Mouse (Mus musculus) effector memory CD4-positive, alpha-beta T cell, adult 5 months (primary cell): Measurements from ENCODE around the gene Fn1. TPM values are rescaled to one million over a fixed set of nuclear protein-coding genes. Genes with fewer than 3 reads are reported as not detected.

Experiments
- polyA plus RNA-seq: library from polyadenylated mRNA; unstranded; fragments of 100-300 nt; shearing (Covaris generic); gene quantifications from one replicate; pipeline ENCODE4 v1.2.1, GENCODE M21; 2017

Fn1 gene
- 0.32 TPM for polyA plus RNA-seq

DNA sequence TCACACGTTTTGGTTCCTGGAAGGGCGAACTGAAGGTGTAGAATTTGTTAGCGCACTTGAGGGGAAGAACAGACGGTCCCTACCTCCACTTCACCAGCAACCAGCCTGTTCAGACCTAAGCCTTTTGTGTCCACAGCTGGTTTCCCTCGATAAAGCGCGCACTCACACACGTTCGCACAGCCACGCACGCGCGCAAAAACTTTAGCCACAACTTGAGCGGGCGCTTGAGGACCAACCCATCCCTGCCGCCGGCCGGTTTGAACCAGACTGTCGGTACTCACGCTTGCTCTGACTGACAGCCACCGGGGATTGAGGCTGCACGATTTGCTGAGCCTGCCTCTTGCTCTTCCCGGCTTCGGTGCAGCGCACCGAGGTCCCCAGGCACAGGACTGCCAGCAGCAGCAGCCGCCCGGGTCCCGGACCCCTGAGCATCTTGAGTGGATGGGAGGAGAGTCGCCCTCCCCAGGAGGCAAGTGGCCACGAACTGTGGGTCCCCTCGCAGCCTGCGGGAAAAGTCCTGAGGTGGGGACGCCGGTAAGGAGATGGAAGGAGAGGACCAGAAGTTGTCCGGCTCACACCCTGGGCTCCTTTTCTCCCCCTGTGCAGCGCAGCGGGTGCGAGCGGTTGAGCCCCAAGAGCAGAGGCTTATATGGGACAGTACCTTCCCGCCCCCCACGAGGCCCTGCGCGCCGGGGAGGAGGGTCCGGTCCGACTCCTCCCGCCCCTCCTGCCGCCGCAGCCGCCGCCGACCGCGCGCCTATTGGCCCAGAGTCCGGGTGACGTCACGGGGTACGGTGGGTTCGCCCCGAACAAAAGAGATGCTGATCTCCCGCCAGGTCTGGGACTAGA lies at the start of gene Fn1:
Gene Fn1, minus strand, starts transcription at position 650 of the 849 bp plus-strand sequence.

GRCm38 (mm10) chr1:71556688-71557612 lies 96.0 kb downstream of the Fn1 start, which contains the start of gene Atic:
Gene Atic (plus strand): TSS chr1:71557150.

Other genes with a start within 250 kb of the Fn1 start
- gene Abca12, start 238.3 kb downstream of the Fn1 start, polyA plus RNA-seq, result 0.41 TPM
- gene Atic, start 96.0 kb downstream of the Fn1 start, polyA plus RNA-seq, result 24.2 TPM